Mouse (Mus musculus) heart, embryonic 11.5 days (tissue): ENCODE data around the gene Pdgfb. TPM values are rescaled to one million over a fixed set of nuclear protein-coding genes. Genes with fewer than 3 reads are reported as not detected.

Experiments
- microRNA-seq: library from miRNA; unstranded; fragments of <30 nt; microRNA quantifications from one replicate; pipeline ENCODE4, GENCODE M21; 2016; ENCODE audit warnings: borderline number of aligned reads
- polyA plus RNA-seq: library from polyadenylated mRNA; unstranded; fragments of >200 nt; fragmentation: Nextera tagmentation; extraction: Ambion mirVana; gene quantifications from 2 replicates; pipeline ENCODE4 v1.2.1, GENCODE M21; 2014

Pdgfb gene
- polyA plus RNA-seq, 1 experiment from 2014 or later, result 2.0 TPM

Small RNA genes lying within 50 kb of the gene (microRNA-seq; reads per million reads assigned to microRNA genes)
- gene Mir7213, result 0.47 reads per million

Other genes starting within 250 kb of the Pdgfb start
- 37.3 TPM in 2 replicates for gene Dnal4, start 237.1 kb downstream of the Pdgfb start, polyA plus RNA-seq
- gene Nptxr, start 210.2 kb downstream of the Pdgfb start, polyA plus RNA-seq, result 0.58 and 0.83 TPM in 2 replicates
- gene Npcd, start 180.7 kb downstream of the Pdgfb start, polyA plus RNA-seq, result 0.64 TPM in 1 of 2 replicates, not detected in the other
- 15.7 and 17.4 TPM in 2 replicates for gene Cbx6, start 180.3 kb downstream of the Pdgfb start, polyA plus RNA-seq
- 9.5 and 12.0 TPM in 2 replicates for gene Apobec3, start 123.3 kb downstream of the Pdgfb start, polyA plus RNA-seq
- 0.72 and 1.1 TPM in 2 replicates for gene Cbx7, start 43.9 kb downstream of the Pdgfb start, polyA plus RNA-seq
- gene Syngr1, start 76.4 kb upstream of the Pdgfb start, polyA plus RNA-seq, result 15.2 and 20.7 TPM in 2 replicates
- gene Rpl3, start 76.9 kb upstream of the Pdgfb start, polyA plus RNA-seq, result 861 and 879 TPM in 2 replicates
- gene Tab1, start 118.2 kb upstream of the Pdgfb start, polyA plus RNA-seq, result 18.8 and 25.1 TPM in 2 replicates
- 1.8 and 2.1 TPM in 2 replicates for gene Mgat3, start 158.7 kb upstream of the Pdgfb start, polyA plus RNA-seq
- gene Mief1, start 219.0 kb upstream of the Pdgfb start, polyA plus RNA-seq, result 26.8 and 29.5 TPM in 2 replicates
- gene AC140267.1, start 220.9 kb upstream of the Pdgfb start, polyA plus RNA-seq, result not detected in 2 replicates
- 90.2 and 94.4 TPM in 2 replicates for gene Atf4, start 240.2 kb upstream of the Pdgfb start, polyA plus RNA-seq
- gene Rps19bp1, start 249.3 kb upstream of the Pdgfb start, polyA plus RNA-seq, result 48.1 and 53.8 TPM in 2 replicates